Mouse (Mus musculus) limb, embryonic 14.5 days (tissue): ENCODE results near the gene Nckipsd. TPM values are rescaled to one million over a fixed set of nuclear protein-coding genes. Genes with fewer than 3 reads are reported as not detected.
A peak's percentile ranks its signal among the peaks of the same experiment; 100 is the strongest.

Experiments used
- ATAC-seq: fragments of 200-750 bp; cut with Nextera tagmentation; 2 replicates; pipeline ENCODE4 v1.8.0; 2017; ENCODE audit warnings: low read depth, moderate number of reproducible peaks, moderate TSS enrichment; ENCODE audit not compliant: low FRiP score
- DNase-seq: peaks from one replicate; pipeline ENCODE4 v3.0.0-alpha.2; 2015; ENCODE audit warnings: low spot score
- H3K27ac ChIP-seq: fragments of 300-500 bp; sonication (generic); replicated peaks from 2 replicates; pipeline ENCODE4 v1.5.1; 2014; ENCODE audit warnings: low read depth, mild to moderate bottlenecking, low read length, moderate library complexity, mixed read lengths
- H3K27me3 ChIP-seq: fragments of 300-500 bp; sonication (generic); 2 replicates; pipeline ENCODE4 v1.6.1; 2014; ENCODE audit warnings: low read length, mixed read lengths; ENCODE audit not compliant: control insufficient read depth, insufficient read depth
- H3K36me3 ChIP-seq: fragments of 300-500 bp; sonication (generic); 2 replicates; pipeline ENCODE4 v1.6.1; 2014; ENCODE audit warnings: mild to moderate bottlenecking, low read length, moderate library complexity, mixed read lengths; ENCODE audit not compliant: control insufficient read depth, insufficient read depth
- H3K4me1 ChIP-seq: fragments of 300-500 bp; sonication (generic); 2 replicates; pipeline ENCODE4 v1.6.1; 2014; ENCODE audit warnings: antibody characterized with exemption, low read length, mixed read lengths; ENCODE audit not compliant: control insufficient read depth, insufficient read depth
- H3K4me2 ChIP-seq: fragments of 300-500 bp; sonication (generic); replicated peaks from 2 replicates; pipeline ENCODE4 v1.6.1; 2014; ENCODE audit warnings: low read depth, mild to moderate bottlenecking, low read length, moderate library complexity; ENCODE audit not compliant: severe bottlenecking
- H3K4me3 ChIP-seq: fragments of 300-500 bp; sonication (generic); replicated peaks from 2 replicates; pipeline ENCODE4 v1.5.1; 2014; ENCODE audit warnings: low read length
- H3K9ac ChIP-seq: fragments of 300-500 bp; sonication (generic); 2 replicates; pipeline ENCODE4 v1.6.1; 2014; ENCODE audit warnings: mild to moderate bottlenecking, low read depth, low read length, moderate library complexity; ENCODE audit not compliant: severe bottlenecking
- H3K9me3 ChIP-seq: fragments of 300-500 bp; sonication (generic); 2 replicates; pipeline ENCODE4 v1.6.1; 2016; ENCODE audit warnings: low read length; ENCODE audit not compliant: control insufficient read depth
- POLR2A ChIP-seq: fragments of 200-500 bp; IDR thresholded peaks from 2 replicates; pipeline ENCODE4 v1.8.0; 2012; ENCODE audit warnings: inconsistent platforms, mild to moderate bottlenecking, moderate library complexity, borderline replicate concordance; ENCODE audit not compliant: insufficient read depth, insufficient read length; ENCODE audit errors: extremely low read depth
- WGBS: fragments of 180-500 bp; shearing (Covaris S2); extraction: QIAGEN DNeasy Blood & Tissue Kit; methylation state at CpG from one replicate; pipeline ENCODE4 v1.1.7; 2014; 5-methylcytosine and 5-hydroxymethylcytosine counted together
- polyA plus RNA-seq, 2 experiments: library from polyadenylated mRNA; depleted of rRNA in 1 of 2; stranded (reverse) in 1 of 2; unstranded in 1 of 2; fragments of >200 nt; fragmentation: Nextera tagmentation in 1 of 2; extraction: Ambion mirVana in 1 of 2; gene quantifications; 2 replicates each; pipeline versions ENCODE4 v1.2.1 to v1.2.3; 2012 to 2014

Nckipsd gene
- polyA plus RNA-seq, 2 experiments: 17.2 to 24.0 TPM

GRCm38 (mm10) chr9:108806831-108807230 is 1.3 kb upstream of the Nckipsd start:
- Histone ChIP-seq H3K27me3 (no peaks in the 10 kb centered on the region), H3K4me1 (no peaks in the 10 kb centered on the region; the same call in 1 of the 2 replicates), H3K4me3 (no peak overlapping the region), H3K9ac (no peak overlapping the region), H3K9me3 (no peaks in the 10 kb centered on the region), H3K4me2 (no peak overlapping the region), H3K27ac (no peak overlapping the region), H3K36me3 (peaks cover 70% of the 10 kb centered on the region)
- no peak for DNase-seq
- ATAC-seq: no peak
- WGBS: 100% methylated on average over 1 of the region's 1 CpGs
- no peak for TF ChIP-seq POLR2A

- DNase-seq (no peak), ATAC-seq (peak; percentile 31)
- H3K4me1 ChIP-seq: no peaks in the 10 kb centered on the region; the same call in 1 of the 2 replicates
- H3K27me3 ChIP-seq: no peaks in the 10 kb centered on the region
- no peak for TF ChIP-seq POLR2A
- no peak overlapping the region; the same call in 1 of the 2 replicates for H3K4me2 ChIP-seq
- no peaks in the 10 kb centered on the region for H3K9me3 ChIP-seq
- no peak overlapping the region for H3K9ac ChIP-seq
- H3K27ac ChIP-seq: no peak overlapping the region
- H3K4me3 ChIP-seq: no peak overlapping the region
- H3K36me3 ChIP-seq: peaks cover 70% of the 10 kb centered on the region
- 72% methylated on average over 5 of the region's 5 CpGs for WGBS
Observed at GRCm38 (mm10) chr9:108807674-108808073, 494 bp upstream of the Nckipsd start.

GRCm38 (mm10) chr9:108809188-108809587 is 1.0 kb downstream of the Nckipsd start:
- WGBS: 66% methylated on average over 5 of the region's 5 CpGs
- Histone ChIP-seq H3K9ac (no peak overlapping the region), H3K27me3 (no peaks in the 10 kb centered on the region)

GRCm38 (mm10) chr9:108809723-108810122 is 1.6 kb downstream of the Nckipsd start:
- no peak for TF ChIP-seq POLR2A
- H3K4me2 ChIP-seq: 0 out of 2 replicates have a peak overlapping the region, but pooled peaks have one; percentile 88
- H3K36me3 ChIP-seq: peaks cover 70% of the 10 kb centered on the region
- H3K4me3 ChIP-seq: no peak overlapping the region
- no peaks in the 10 kb centered on the region for H3K9me3 ChIP-seq
- WGBS: 84% methylated on average over 6 of the region's 6 CpGs
- ATAC-seq (no peak), DNase-seq (no peak)
- H3K27me3 ChIP-seq: no peaks in the 10 kb centered on the region
- H3K9ac ChIP-seq: no peak overlapping the region
- H3K27ac ChIP-seq: no peak overlapping the region
- H3K4me1 ChIP-seq: no peaks in the 10 kb centered on the region; the same call in 1 of the 2 replicates

More at GRCm38 (mm10) chr9:108809188-108809587, 1.0 kb downstream of the Nckipsd start:
- H3K4me1 ChIP-seq: no peaks in the 10 kb centered on the region; the same call in 1 of the 2 replicates
- peak overlapping the region; percentile 88 for H3K4me2 ChIP-seq
- ATAC-seq (no peak), DNase-seq (no peak)
- no peak for TF ChIP-seq POLR2A
- peaks cover 70% of the 10 kb centered on the region for H3K36me3 ChIP-seq
- H3K4me3 ChIP-seq: peak overlapping the region; percentile 78
- H3K9me3 ChIP-seq: no peaks in the 10 kb centered on the region
- no peak overlapping the region for H3K27ac ChIP-seq

- Histone ChIP-seq H3K4me1 (no peaks in the 10 kb centered on the region; the same call in 1 of the 2 replicates), H3K4me3 (no peak overlapping the region), H3K27me3 (no peaks in the 10 kb centered on the region), H3K9me3 (no peaks in the 10 kb centered on the region), H3K36me3 (peaks cover 70% of the 10 kb centered on the region), H3K27ac (no peak overlapping the region), H3K4me2 (no peak overlapping the region), H3K9ac (no peak overlapping the region)
- 79% methylated on average over 5 of the region's 5 CpGs for WGBS
- no peak for TF ChIP-seq POLR2A
- ATAC-seq (no peak), DNase-seq (no peak)
Observed at GRCm38 (mm10) chr9:108810516-108810915, 2.3 kb downstream of the Nckipsd start.

GRCm38 (mm10) chr9:108815557-108815956 is 7.4 kb downstream of the Nckipsd start:
- no peak for TF ChIP-seq POLR2A
- no peak overlapping the region for H3K27ac ChIP-seq
- no peaks in the 10 kb centered on the region for H3K27me3 ChIP-seq
- H3K36me3 ChIP-seq: peaks cover 73% of the 10 kb centered on the region
- DNase-seq (no peak), ATAC-seq (no peak)
- 86% methylated on average over 7 of the region's 7 CpGs for WGBS
- no peaks in the 10 kb centered on the region for H3K4me1 ChIP-seq
- H3K4me3 ChIP-seq: no peak overlapping the region
- no peaks in the 10 kb centered on the region for H3K9me3 ChIP-seq
- no peak overlapping the region for H3K9ac ChIP-seq
- no peak overlapping the region for H3K4me2 ChIP-seq
